Mouse (Mus musculus) adrenal gland, postnatal 4 days (tissue): ENCODE data around the gene Cdkn2b. TPM values are rescaled to one million over a fixed set of nuclear protein-coding genes. Genes with fewer than 3 reads are reported as not detected.

Experiments used
- DNase-seq, 2 experiments: peaks; one replicate each; pipeline ENCODE4 v3.0.0; 2021 to 2022; ENCODE audit warnings: low spot score in 2 of 2, mixed read lengths in 2 of 2
- long read RNA-seq, 2 experiments: library from polyadenylated mRNA; stranded (forward); transcript quantifications; one replicate each; pipeline ENCODE4 v2.0.0; 2021
- total RNA-seq, 2 experiments: library from RNA; stranded (reverse); gene quantifications; 2 replicates each; pipeline ENCODE4 v1.2.3; 2021

Cdkn2b gene
- 1 to 10 TPM in 1 of 2 experiments, under 1 TPM in 1; 0.82 to 1.5 TPM for total RNA-seq
- long read RNA-seq, experiment 1, partial matches to known transcripts = 0 of 1 reads
- long read RNA-seq, experiment 1, other reads (novel, unspliced or antisense) = 0 of 1 reads
- long read RNA-seq, experiment 2, partial matches to known transcripts = 0 of 3 reads
- long read RNA-seq, experiment 2, other reads (novel, unspliced or antisense) = 0 of 3 reads

DNA sequence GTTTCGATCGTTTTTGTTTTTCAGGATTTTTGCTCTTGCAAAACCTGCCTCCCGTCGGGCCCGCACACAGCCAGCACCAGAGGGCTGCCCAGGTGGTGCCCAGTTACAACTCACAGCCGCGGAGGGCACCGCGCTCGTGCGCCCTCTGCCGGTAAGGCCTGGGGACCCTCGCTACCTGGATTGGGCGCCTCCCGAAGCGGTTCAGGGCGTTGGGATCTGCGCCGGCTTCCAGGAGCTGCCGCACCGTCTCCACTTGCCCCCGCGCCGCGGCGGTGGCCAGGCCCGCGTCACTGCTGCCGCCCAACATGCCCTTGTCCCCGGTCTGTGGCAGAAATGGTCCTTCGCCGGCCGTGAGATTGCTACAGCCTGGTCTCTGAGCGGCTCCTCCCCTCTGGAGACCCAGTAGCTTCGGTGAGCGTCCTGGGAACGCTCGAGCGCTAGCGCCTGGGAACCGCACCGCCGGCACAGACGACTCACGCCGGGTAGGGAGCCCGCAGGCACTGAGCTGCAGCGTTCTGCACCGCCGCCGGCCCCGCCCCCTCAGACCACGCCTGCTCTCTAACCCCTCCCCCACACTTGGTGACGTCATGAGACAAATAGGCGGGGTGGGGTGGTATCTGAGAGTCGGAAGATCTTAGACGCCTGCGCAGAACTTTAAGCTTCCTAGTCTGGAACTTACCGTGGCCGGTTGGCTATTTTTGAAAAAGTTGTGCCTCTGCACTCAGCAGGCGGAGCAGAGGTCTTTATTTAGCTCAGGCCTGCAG is at the start of gene Cdkn2b:
TSS of gene Cdkn2b (minus strand) at position 549 of the 764 bp plus-strand sequence.
- DNase-seq = peak; percentile 78 to 85

DNA sequence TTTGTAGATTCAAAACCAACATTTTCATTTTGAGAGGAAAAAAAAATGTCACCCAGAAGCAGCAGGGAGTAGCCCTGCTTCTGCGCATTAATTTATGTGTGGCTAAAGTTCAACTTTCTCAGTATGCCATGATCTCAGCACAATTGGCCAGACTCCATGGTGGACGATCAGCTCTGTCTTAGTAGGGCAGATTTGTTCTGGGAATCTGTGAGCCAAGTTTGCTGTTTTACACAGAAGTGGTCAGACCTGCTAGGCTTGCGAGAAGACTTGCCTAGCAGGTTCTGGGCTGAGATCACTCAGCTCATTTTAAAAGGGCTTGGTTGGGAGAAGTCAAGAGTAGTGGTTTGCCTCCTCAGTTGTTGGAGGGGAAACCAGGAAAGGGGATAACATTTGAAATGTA is 49.5 kb upstream of the Cdkn2b start:
- no peak for DNase-seq

DNA sequence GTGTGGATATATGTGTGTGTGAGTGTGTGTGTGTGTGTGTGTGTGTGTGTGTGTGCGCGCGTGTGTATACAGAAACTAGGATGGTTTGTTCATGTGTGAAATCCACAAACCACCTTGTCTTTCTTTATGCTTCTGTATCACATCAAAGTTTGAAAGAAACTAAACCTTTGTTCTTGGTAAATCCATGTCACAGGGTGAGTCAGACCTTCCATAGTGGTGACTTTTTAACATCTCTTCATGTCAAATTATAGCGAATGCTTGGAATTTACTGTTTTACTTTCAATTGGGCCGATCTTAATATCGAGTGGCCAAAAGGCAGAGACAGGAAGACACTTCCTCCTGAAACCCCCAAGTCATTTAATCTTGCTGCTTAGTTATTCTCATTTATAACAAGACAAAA is 48.7 kb upstream of the Cdkn2b start:
- no peak for DNase-seq

DNA sequence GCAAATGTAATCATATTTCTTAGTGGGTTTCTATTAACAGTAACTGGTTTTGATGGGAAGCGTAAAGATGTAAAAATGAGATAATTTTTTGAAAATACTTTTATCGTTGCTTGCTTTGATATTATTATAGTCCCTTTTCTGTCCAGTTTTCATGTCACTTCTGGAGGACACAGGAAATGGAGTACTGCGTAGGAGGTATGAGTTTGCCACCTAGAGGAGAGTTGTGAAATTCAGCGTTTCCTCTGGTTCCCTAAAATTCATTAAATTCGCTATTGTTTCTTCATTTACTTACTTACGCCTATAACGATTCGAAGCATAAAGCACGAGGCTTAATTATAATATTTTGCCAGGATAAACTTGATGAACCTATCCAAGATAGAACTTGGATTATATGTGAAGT is 43.1 kb upstream of the Cdkn2b start:
- DNase-seq = no peak

DNA sequence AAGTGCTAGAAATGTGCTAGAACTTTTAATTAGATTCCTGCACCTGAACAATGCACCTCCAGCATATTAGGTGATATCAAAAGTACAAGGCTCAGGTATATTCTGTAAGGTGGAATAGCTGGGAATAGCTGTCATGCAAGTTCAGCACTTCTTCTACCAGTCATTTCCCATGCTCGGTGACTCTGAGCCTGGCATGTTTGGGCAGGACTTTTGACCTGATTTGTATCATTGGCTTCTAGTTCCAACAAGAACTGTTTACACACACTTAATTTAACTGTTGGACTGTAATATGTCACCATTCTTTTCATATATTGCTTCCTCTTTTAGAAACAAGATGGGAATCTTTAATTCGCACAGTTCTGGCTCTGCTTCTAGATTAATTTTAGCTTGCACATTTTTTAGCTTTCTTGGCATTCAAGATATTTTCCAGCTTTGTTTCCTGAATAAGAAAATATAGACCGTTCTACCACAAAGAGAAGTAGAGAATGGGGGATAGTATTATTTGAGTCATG is 42.3 kb upstream of the Cdkn2b start:
- DNase-seq = no peak

DNA sequence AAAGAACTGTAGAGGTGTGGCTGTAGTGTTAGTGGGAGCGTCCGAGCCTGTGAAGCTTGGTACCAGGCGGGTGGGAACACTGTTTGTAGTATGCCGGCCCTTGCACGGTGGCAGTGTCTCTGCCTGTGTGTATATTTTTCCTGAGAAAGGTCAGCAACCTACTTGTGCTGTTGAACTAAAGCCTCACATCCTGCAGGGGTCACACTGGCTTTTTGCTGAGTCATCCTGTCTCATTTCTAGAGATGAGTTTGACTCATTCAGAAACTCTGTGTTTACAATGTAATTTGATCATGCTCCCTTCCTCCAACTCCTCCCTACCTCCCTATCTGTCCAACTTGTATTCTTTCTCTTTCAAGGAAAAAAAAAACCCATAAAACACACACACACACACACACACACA is 40.6 kb upstream of the Cdkn2b start:
- no peak for DNase-seq

DNA sequence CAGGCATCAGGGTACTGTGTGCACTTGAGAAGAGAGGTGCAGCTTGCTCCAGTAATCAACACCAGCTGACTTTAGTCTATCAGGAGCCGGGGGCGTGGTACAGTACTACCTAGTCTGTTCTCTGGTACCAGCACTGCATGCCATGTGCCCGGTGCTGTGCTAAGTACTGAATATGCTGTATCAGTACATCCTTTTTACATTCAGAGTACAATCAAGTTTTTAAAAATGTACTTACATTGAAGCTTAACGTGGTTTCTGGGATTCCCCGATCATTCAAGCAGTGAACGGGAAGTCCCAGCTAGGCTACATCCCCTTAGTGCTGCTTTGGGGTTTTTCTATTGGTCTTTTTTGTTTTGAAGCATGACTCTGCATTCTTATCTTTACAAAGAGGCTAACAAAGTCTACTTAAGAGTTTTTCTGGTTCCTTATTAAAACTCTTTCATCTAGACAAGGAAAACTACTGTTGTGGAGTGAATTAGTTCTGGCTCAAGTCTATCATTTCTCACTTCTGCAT is 40.2 kb upstream of the Cdkn2b start:
- DNase-seq = no peak

DNA sequence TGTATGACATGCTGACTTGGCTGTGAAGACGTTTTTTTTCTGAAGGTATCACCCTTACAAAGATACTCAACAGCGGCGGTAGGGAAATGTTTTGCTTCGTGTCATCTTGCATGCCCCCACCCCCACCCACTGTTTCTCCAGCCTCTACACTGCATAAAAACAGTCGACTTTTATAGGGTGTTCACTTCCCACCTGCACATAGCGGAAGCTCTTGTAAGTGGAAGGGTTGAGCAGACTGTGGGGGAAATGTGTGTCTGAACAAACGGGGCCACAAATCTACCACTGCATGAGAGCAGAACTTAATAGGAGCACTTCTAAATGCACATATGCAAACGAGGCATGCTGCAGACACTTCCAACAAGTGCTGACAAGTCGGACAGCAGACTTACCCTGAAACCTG is 39.6 kb upstream of the Cdkn2b start:
- DNase-seq = no peak

DNA sequence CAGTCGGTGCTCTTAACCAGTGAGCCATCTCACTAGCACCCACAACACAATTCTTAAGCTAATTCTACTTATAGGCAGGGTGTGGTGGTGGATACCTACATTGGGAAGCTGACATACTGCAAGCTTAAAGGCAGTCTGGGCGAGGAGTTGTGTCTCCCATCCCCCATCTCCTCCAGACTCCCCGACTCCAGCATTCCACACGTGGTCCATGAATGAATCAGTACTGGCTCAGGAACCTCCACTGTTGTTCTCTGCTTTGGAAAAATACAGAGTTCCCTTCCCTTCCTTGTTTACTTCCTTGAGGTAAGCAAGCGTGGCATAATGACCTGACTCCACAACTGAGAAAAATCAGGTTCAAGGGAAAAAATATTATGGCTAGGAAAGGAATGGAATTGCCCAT is 38.0 kb upstream of the Cdkn2b start:
- no peak for DNase-seq

DNA sequence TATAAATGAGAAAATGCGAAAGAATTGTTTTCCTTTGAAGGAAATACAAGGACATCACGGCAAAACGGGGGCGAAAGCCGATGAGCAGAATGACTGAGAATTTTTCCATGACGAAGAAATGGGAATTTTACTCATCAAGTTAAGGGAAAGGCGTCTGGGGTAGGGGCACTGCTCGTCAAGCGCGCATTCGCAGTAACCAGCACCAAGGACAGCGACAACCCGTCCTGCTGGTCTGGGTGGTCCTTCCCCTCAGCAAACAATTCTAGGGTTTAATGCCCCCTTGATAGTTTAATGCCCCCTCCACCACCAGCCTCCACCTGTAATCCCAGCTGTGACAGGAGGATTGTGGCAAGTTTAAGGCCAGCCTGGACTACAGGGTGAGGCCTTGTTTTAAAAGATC is 2.6 kb upstream of the Cdkn2b start:
- DNase-seq = no peak

DNA sequence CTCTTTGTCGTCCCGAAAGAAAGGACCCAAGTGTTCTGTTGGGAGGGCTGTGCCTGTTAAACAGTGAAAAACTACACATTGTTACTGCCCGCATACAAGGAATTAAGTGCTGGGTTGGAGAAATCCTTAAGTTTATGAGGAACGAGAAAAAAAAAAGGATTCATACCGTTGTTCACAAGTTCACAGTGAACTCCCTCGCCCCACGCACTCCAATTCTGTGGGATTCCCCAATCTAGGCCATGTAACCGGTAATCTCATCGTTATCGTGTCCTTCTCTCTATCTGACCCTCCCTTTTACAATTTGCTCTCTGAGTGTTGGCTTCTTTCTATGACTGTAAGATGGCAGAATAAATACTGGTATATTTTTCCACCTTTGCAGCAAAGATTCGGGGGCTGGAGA is 843 bp downstream of the Cdkn2b start:
- no peak for DNase-seq

DNA sequence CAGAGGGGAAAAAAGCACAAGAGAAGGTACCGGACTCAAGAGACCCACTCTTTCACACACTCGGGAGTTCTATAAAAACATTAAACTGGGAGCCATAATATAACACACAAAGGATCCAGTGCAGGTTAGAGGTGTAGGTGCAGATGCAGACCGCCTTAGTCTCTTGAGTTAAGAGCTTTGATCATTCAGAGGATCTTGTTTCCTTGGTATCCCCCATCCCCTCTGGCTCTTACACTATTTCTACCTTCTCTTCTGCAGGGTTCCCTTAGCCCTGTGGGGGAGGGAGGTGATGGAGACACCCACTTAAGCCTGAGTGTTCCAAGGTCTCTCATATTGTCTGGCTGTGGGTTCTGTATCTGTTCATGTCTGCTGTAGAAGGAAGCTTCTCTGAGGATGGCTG is 2.8 kb downstream of the Cdkn2b start:
- no peak for DNase-seq

DNA sequence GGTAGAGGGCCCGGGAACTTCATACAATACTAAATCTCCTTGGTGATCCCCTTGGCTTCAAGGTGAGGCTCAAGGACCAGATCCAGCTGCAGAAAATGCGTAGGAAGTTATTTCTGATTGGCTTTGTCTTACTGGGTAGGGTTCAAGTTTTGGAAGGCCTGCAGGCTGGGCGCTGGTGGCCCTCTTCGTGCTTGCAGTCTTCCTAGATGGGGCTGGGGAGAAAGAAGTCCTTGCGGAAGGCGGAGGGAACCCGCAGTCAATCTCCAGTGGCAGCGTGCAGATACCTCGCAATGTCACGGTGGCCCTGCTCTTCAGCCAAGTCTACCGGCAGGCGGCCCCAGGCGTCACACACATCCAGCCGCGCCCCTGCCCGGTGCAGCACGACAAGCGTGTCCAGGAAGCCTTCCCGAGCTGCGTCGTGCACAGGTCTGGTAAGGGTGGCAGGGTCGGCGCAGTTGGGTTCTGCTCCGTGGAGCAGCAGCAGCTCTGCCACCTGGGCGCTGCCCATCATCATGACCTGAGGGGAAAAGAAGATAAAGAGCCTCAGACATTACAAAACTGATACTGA is 4.0 kb downstream of the Cdkn2b start:
- DNase-seq = no peak

DNA sequence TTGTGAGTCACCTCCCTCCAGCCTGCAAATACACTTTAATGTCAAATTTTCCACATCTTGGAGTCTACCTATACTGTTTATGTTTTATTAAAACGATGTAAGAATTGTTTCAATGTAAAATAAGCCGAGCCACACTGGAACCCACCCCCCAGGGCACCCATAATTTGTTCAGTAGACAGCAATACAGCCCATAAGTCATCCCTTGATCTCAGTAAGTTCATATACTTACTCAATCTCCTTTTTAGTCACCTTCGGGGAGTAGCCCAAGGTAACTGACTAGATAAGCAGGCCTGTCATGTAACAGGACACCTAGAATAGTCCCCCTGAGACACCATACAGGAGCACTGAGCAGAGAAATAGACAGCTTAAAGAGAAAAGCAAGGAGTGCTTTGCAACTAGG is 5.1 kb downstream of the Cdkn2b start:
- DNase-seq = no peak

DNA sequence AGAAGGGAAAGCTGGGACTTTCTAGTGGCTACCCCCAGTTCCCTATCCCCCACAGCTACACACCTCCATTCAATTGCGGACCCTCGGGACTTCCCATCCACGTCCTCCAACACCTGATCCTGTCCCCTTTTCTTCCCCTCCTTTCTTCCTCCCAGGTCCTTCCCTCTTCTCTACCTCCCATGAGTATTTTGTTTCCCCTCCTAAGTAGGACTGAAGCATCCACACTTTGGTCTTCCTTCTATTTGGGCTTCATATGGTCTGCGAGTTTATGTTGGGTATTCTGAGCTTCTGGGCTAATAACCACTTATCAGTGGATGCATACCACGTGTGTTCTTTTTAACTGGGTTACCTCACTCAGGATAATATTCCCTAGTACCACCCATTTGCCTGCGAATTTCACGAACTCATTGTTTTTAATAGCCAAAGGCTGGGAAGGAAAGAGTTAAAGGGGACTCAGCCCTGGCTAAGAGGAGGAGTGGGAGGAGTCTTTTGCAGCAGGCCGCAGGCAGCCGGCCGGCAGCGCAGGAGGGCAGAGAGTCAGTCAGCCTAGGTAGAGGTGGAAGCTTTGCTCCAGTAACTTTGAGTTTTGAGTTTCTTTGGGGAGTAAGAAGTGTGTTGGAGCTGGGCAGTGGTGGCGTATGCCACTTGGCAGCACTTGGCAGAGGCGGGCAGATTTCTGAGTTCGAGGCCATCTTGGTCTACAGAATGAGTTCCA is 7.4 kb downstream of the Cdkn2b start:
- DNase-seq = no peak

DNA sequence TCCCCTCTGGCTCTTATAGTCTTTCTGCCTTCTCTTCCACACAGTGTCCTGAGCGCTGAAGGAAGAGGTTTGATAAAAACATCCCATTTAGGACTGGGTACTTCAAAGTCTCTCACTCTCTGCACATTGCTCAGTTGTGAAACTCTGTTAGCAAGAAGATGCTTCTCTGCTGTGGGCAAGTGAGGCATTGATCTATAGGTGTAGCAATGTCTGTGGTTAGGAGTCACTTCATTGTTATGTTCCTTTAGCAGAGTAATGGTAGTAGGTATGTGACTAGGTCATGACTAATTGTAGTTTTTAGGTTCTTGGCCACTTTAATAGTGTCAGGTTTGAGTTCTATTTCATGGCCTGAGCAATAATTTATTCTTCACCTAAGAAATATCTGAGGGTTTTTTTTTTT is 8.7 kb downstream of the Cdkn2b start:
- DNase-seq = no peak

DNA sequence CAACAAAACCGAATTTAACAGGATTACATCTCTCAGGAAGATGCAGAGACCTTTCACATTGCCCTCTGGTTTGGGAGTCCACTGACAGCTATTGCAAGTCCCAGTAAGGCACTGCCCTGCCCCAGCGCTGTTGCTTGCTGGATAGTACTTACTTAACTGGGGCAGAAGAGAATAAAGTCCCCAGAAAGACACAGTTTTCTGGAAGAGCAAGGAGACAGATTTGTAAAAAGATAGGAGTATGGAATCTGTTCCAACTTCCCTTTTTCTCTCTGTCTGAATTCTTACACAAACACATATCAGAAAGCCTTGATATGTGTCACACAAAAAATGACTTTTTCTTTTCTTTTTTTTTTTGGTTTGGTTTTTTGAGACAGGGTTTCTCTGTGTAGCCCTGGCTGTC is 11.1 kb downstream of the Cdkn2b start:
- DNase-seq = no peak

DNA sequence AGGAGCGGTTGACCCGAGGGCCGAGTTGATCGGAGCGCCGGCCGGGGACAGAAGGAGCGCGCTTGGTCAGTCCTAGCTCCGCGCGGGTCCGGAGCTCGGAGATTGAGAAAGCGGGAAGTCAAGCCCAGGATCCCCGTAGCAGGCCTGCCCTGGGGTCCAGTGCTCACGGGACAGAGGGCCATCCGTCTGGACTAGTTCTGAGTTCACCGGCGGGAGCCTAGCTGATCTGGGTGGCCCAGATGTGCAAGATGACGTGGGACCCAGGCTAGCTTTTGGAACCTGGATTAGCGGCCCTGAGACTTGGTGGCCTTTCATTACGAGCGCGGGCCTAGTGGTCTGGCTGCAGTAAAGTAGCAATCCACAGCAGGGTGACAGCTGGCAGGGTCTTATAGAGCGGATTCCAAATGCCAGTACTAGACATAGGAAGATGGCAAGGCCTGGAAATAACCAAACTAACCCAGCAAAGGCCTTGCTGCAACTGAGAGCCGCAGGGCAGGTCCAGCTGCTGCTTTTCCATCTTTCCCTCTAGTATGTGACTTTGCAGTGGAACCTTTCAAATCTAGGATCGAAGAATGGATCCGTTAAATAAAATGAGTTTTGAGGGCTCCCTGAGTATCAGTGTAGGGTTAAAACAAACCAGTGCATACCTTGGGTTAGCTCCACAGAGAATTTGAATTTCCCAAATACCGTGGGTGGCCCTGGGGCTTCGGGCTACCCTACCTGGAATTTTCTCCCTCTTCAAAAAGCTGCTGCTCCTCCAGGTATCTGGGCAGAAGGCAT is 15.2 kb downstream of the Cdkn2b start:
- no peak for DNase-seq

DNA sequence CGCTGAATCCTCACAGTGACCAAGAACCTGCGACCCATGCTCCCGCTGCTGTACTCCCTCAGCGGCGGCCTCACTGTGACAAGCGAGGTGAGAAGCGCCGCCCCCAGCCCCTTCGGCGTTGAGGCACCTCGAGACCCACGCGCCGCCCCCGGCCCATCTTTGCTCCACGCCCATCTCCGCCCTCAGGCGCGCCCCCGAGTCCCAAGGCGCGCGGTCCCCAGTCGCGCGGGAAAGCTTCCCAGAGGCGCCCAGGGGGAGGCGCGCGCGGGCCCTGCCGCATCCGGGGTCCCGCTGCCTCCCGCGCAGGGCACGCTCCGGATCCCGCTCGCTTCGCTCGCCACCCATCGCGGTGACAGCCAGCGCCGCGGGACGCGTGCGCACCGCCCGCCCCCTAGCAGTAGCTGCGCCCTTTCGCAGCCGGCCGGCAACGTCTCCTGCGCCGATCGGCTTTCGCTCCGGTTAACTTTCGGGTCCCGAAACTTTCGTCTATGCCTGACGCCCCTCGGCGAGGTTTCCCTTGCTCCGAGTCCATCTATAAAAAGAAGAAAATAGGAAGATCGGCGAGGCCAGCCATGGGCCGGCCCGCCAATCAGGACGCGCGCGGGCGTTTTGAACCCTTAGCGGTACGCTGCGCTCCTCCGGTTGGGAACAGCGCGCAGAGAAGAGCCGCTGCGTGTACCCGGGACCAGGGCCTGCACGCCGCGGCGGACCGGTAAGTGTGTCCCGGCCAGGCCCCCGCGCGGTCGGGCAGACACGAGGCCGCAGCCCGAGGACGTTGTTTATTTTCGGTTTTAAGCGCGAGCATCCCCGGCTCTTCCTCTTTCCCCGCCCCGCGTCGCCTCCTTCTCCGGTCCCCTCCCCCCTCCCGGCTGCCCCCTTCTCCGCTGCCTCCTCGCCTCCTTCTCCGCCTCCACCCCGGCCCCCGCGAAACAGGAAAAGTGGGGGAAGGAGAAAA is 16.1 kb downstream of the Cdkn2b start, which contains the start of gene Cdkn2a:
TSS of gene Cdkn2a (minus strand) at position 168 of the 955 bp plus-strand sequence.
- peak; percentile 30 to 34 for DNase-seq

DNA sequence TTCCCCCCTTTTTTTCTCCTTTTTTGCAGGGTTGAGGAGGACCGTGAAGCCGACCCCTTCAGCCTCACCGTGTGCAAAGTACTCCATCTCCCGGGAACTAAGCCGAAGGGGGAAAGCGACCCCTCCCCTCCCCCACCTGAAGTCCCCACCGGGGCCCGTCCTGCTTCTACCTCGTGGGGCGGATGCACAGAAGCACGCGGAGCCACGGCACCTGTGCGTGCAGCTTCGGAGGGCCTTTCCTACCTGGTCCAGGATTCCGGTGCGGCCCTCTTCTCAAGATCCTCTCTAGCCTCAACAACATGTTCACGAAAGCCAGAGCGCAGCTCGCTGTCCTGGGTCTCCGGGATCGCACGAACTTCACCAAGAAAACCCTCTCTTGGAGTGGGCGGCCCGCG is 16.8 kb downstream of the Cdkn2b start:
- no peak for DNase-seq
